Mouse (Mus musculus) heart, adult 2 months (tissue): Measurements from ENCODE around the gene Nr2e1. TPM values are rescaled to one million over a fixed set of nuclear protein-coding genes. Genes with fewer than 3 reads are reported as not detected.

Experiments used
- DNase-seq, 2 experiments: peaks; one replicate each; pipeline ENCODE4 v3.0.0; 2021
- H3K27ac ChIP-seq: fragments of 200-600 bp; 2 replicates; pipeline ENCODE4 v1.8.1; 2022
- H3K27me3 ChIP-seq: fragments of 200-500 bp; 2 replicates; pipeline ENCODE4 v1.6.1; 2012; ENCODE audit warnings: mild to moderate bottlenecking, low read length, inconsistent platforms, mixed read lengths; ENCODE audit not compliant: control insufficient read depth, insufficient read depth
- H3K36me3 ChIP-seq: fragments of 200-500 bp; 2 replicates; pipeline ENCODE4 v1.6.1; 2012; ENCODE audit warnings: low read length, inconsistent platforms; ENCODE audit not compliant: control insufficient read depth, insufficient read depth
- H3K4me1 ChIP-seq: fragments of 200-500 bp; 2 replicates; pipeline ENCODE4 v1.6.1; 2011; ENCODE audit warnings: low read length; ENCODE audit not compliant: control insufficient read depth, insufficient read depth
- H3K4me3 ChIP-seq: fragments of 200-600 bp; 2 replicates; pipeline ENCODE4 v1.8.1; 2022
- H3K79me2 ChIP-seq: fragments of 200-500 bp; replicated peaks from 2 replicates; pipeline ENCODE4 v1.6.1; 2012; ENCODE audit warnings: mild to moderate bottlenecking, inconsistent platforms, low read length, moderate library complexity, mixed read lengths; ENCODE audit not compliant: control insufficient read depth, insufficient read depth
- H3K9ac ChIP-seq: fragments of 200-500 bp; 2 replicates; pipeline ENCODE4 v1.6.1; 2012; ENCODE audit warnings: low read depth, mild to moderate bottlenecking, control low read depth, inconsistent platforms, low read length, mixed read lengths
- CTCF ChIP-seq: fragments of 200-600 bp; IDR thresholded peaks from 2 replicates; pipeline ENCODE4 v1.8.1; 2022; ENCODE audit warnings: antibody characterized with exemption, mild to moderate bottlenecking, moderate library complexity
- EP300 ChIP-seq: fragments of 200-500 bp; IDR thresholded peaks from 2 replicates; pipeline ENCODE4 v1.6.1; 2011; ENCODE audit warnings: low read depth, low read length, control low read depth; ENCODE audit not compliant: insufficient read depth
- POLR2A ChIP-seq: fragments of 200-500 bp; IDR thresholded peaks from 2 replicates; pipeline ENCODE4 v1.6.1; 2011; ENCODE audit warnings: mild to moderate bottlenecking, low read depth, low read length, control low read depth; ENCODE audit not compliant: insufficient read depth
- WGBS: fragments of 180-500 bp; shearing (Covaris S2); methylation state at CpG from one replicate; pipeline ENCODE4 v1.1.7; 2018; 5-methylcytosine and 5-hydroxymethylcytosine counted together
- intact Hi-C: fragments of 180-260 bp; cut with DNase I; formaldehyde crosslinking; loops from one replicate; pipeline ENCODE4 v1.15.1; 2025
- polyA plus RNA-seq: library from polyadenylated mRNA; depleted of rRNA; stranded (reverse); fragments of >200 nt; gene quantifications from 2 replicates; pipeline ENCODE4 v1.2.3, GENCODE M21; 2012
- total RNA-seq, 2 experiments: library from RNA; stranded (reverse); gene quantifications; 2 replicates each; pipeline ENCODE4 v1.2.3; 2021

The Nr2e1 gene
- total and polyA plus RNA-seq, 3 experiments, result not detected

GRCm38 (mm10) chr10:42625907-42626306 is 42.5 kb upstream of the Nr2e1 start:
- Histone ChIP-seq H3K79me2 (no peaks in the 10 kb centered on the region), H3K27me3 (peaks cover 4% of the 10 kb centered on the region; the same call in 1 of the 2 replicates), H3K36me3 (no peaks in the 10 kb centered on the region), H3K4me1 (no peaks in the 10 kb centered on the region), H3K27ac (no peak overlapping the region), H3K4me3 (no peak overlapping the region), H3K9ac (no peak overlapping the region)
- intact Hi-C loops, result no loop called here
- no peak for DNase-seq
- 66% methylated on average over 2 of the region's 2 CpGs for WGBS
- no peak for TF ChIP-seq CTCF
- TF ChIP-seq EP300, result no peak
- TF ChIP-seq POLR2A, result no peak

- no peaks in the 10 kb centered on the region for H3K4me1 ChIP-seq
- H3K27me3 ChIP-seq, result peaks cover 21% of the 10 kb centered on the region
- TF ChIP-seq CTCF (no peak), POLR2A (no peak), EP300 (no peak)
- intact Hi-C loops, result no loop called here
- WGBS, result 55% methylated on average over 2 of the region's 2 CpGs
- no peak overlapping the region for H3K4me3 ChIP-seq
- H3K36me3 ChIP-seq, result no peaks in the 10 kb centered on the region
- H3K9ac ChIP-seq, result no peak overlapping the region
- no peak overlapping the region for H3K27ac ChIP-seq
- no peak for DNase-seq
- H3K79me2 ChIP-seq, result no peaks in the 10 kb centered on the region
Measured at GRCm38 (mm10) chr10:42618291-42618690, 34.9 kb upstream of the Nr2e1 start.

- no peaks in the 10 kb centered on the region for H3K36me3 ChIP-seq
- no peak overlapping the region for H3K4me3 ChIP-seq
- TF ChIP-seq POLR2A (no peak), EP300 (no peak), CTCF (no peak)
- peaks cover 22% of the 10 kb centered on the region for H3K27me3 ChIP-seq
- 24% methylated on average over 9 of the region's 9 CpGs for WGBS
- DNase-seq, result no peak
- H3K4me1 ChIP-seq, result no peaks in the 10 kb centered on the region
- no peak overlapping the region for H3K9ac ChIP-seq
- no peaks in the 10 kb centered on the region for H3K79me2 ChIP-seq
- no peak overlapping the region for H3K27ac ChIP-seq
- intact Hi-C loops, result loop anchor here (5.0 kb wide), 1 partner anchor 37 kb away; no protein-coding TSS in a partner anchor
Measured at GRCm38 (mm10) chr10:42614766-42615165, 31.3 kb upstream of the Nr2e1 start.

GRCm38 (mm10) chr10:42613639-42614381 is 30.4 kb upstream of the Nr2e1 start:
- H3K4me1 ChIP-seq, result no peaks in the 10 kb centered on the region
- 3% methylated on average over 39 of the region's 40 CpGs for WGBS
- H3K9ac ChIP-seq, result no peak overlapping the region
- no peaks in the 10 kb centered on the region for H3K79me2 ChIP-seq
- TF ChIP-seq CTCF (no peak), POLR2A (no peak), EP300 (no peak)
- no peaks in the 10 kb centered on the region for H3K36me3 ChIP-seq
- intact Hi-C loops, result loop anchor here (5.0 kb wide), 1 partner anchor 37 kb away; no protein-coding TSS in a partner anchor
- no peak overlapping the region; the same call in 1 of the 2 replicates for H3K4me3 ChIP-seq
- no peak overlapping the region for H3K27ac ChIP-seq
- DNase-seq, result peak in 1 of 2 experiments; percentile 35
- peaks cover 22% of the 10 kb centered on the region for H3K27me3 ChIP-seq

- no peak for DNase-seq
- TF ChIP-seq CTCF, result no peak
- TF ChIP-seq POLR2A, result no peak
- no peak for TF ChIP-seq EP300
- H3K4me1 ChIP-seq, result no peaks in the 10 kb centered on the region
- H3K27ac ChIP-seq, result no peak overlapping the region
- 20% methylated on average over 12 of the region's 12 CpGs for WGBS
- H3K36me3 ChIP-seq, result no peaks in the 10 kb centered on the region
- no peak overlapping the region for H3K9ac ChIP-seq
- no peaks in the 10 kb centered on the region for H3K79me2 ChIP-seq
- intact Hi-C loops, result loop anchor here (5.0 kb wide), 1 partner anchor 36 kb away; no protein-coding TSS in a partner anchor
- H3K27me3 ChIP-seq, result peaks cover 23% of the 10 kb centered on the region
- H3K4me3 ChIP-seq, result no peak overlapping the region
Measured at GRCm38 (mm10) chr10:42613075-42613474, 29.6 kb upstream of the Nr2e1 start.

- no peak for TF ChIP-seq CTCF
- no peak for TF ChIP-seq EP300
- no peak for TF ChIP-seq POLR2A
- H3K9ac ChIP-seq, result no peak overlapping the region
- H3K27me3 ChIP-seq, result peaks cover 9% of the 10 kb centered on the region; the same call in 1 of the 2 replicates
- H3K4me3 ChIP-seq, result no peak overlapping the region
- intact Hi-C loops, result no loop called here
- H3K79me2 ChIP-seq, result no peaks in the 10 kb centered on the region
- no peaks in the 10 kb centered on the region for H3K36me3 ChIP-seq
- WGBS, result 72% methylated on average over 4 of the region's 4 CpGs
- no peaks in the 10 kb centered on the region for H3K4me1 ChIP-seq
- DNase-seq, result no peak
- no peak overlapping the region for H3K27ac ChIP-seq
Measured at GRCm38 (mm10) chr10:42606757-42607156, 23.3 kb upstream of the Nr2e1 start.
